Mouse (Mus musculus) hindbrain, postnatal 0 days (tissue): ENCODE data around the gene Olfr270. TPM values are rescaled to one million over a fixed set of nuclear protein-coding genes. Genes with fewer than 3 reads are reported as not detected.

Experiments
- ATAC-seq: fragments of 200-750 bp; cut with Nextera tagmentation; 2 replicates; pipeline ENCODE4 v1.8.0; 2017; ENCODE audit warnings: mild to moderate bottlenecking, moderate TSS enrichment, moderate library complexity
- DNase-seq: peaks from one replicate; pipeline ENCODE4 v3.0.0-alpha.2; 2015; ENCODE audit warnings: low spot score
- H3K27ac ChIP-seq: fragments of 300-500 bp; sonication (generic); 2 replicates; pipeline ENCODE4 v1.5.1; 2014; ENCODE audit warnings: mild to moderate bottlenecking
- H3K27me3 ChIP-seq: fragments of 300-500 bp; sonication (generic); 2 replicates; pipeline ENCODE4 v1.6.1; 2014; ENCODE audit warnings: low read length, mixed read lengths; ENCODE audit not compliant: insufficient read depth
- H3K36me3 ChIP-seq: fragments of 300-500 bp; sonication (generic); 2 replicates; pipeline ENCODE4 v1.6.1; 2014; ENCODE audit warnings: low read length, mixed read lengths; ENCODE audit not compliant: insufficient read depth
- H3K4me1 ChIP-seq: fragments of 300-500 bp; sonication (generic); 2 replicates; pipeline ENCODE4 v1.6.1; 2014; ENCODE audit warnings: antibody characterized with exemption, low read length, mixed read lengths; ENCODE audit not compliant: insufficient read depth
- H3K4me2 ChIP-seq: fragments of 300-500 bp; sonication (generic); 2 replicates; pipeline ENCODE4 v1.6.1; 2014; ENCODE audit warnings: low read depth, mild to moderate bottlenecking, low read length, moderate library complexity, mixed read lengths
- H3K4me3 ChIP-seq: fragments of 300-500 bp; sonication (generic); 2 replicates; pipeline ENCODE4 v1.5.1; 2014; ENCODE audit warnings: low read length
- H3K9ac ChIP-seq: fragments of 300-500 bp; sonication (generic); replicated peaks from 2 replicates; pipeline ENCODE4 v1.6.1; 2014; ENCODE audit warnings: mild to moderate bottlenecking, low read length, moderate library complexity, mixed read lengths
- H3K9me3 ChIP-seq: fragments of 300-500 bp; sonication (generic); 2 replicates; pipeline ENCODE4 v1.6.1; 2016; ENCODE audit warnings: low read length, mixed read lengths
- CTCF ChIP-seq: IDR thresholded peaks from 2 replicates; pipeline ENCODE4 v1.5.1; 2016; ENCODE audit warnings: antibody characterized with exemption, control low read depth, low read depth
- WGBS: fragments of 180-500 bp; shearing (Covaris S2); extraction: QIAGEN DNeasy Blood & Tissue Kit; methylation state at CpG from one replicate; pipeline ENCODE4 v1.1.7; 2014; 5-methylcytosine and 5-hydroxymethylcytosine counted together
- polyA plus RNA-seq: library from polyadenylated mRNA; unstranded; fragments of >200 nt; fragmentation: Nextera tagmentation; extraction: Ambion mirVana; gene quantifications from 2 replicates; pipeline ENCODE4 v1.2.1, GENCODE M21; 2015
- total RNA-seq: library from RNA; depleted of rRNA; stranded (reverse); fragments of >200 nt; gene quantifications from 2 replicates; pipeline ENCODE4 v1.2.3, GENCODE M21; 2014

Gene Olfr270
- total and polyA plus RNA-seq, 2 experiments from 2014 or later: not detected

GRCm38 (mm10) chr4:52958693-52959092 lies 5.7 kb upstream of the Olfr270 start:
- ATAC-seq: peak; percentile 70
- TF ChIP-seq CTCF: peak; percentile 72

GRCm38 (mm10) chr4:52985216-52985615 lies 20.9 kb downstream of the Olfr270 start:
- H3K36me3 ChIP-seq: no peaks in the 10 kb centered on the region
- peak; percentile 74 for DNase-seq
- WGBS: 77% methylated on average over 2 of the region's 2 CpGs
- no peaks in the 10 kb centered on the region for H3K9me3 ChIP-seq
- H3K27me3 ChIP-seq: no peaks in the 10 kb centered on the region
- no peak overlapping the region for H3K27ac ChIP-seq
- no peaks in the 10 kb centered on the region for H3K4me1 ChIP-seq
- no peak overlapping the region for H3K4me2 ChIP-seq
- peak; percentile 67; the same call in 1 of the 2 replicates for ATAC-seq
- peak; percentile 82 for TF ChIP-seq CTCF
- H3K9ac ChIP-seq: no peak overlapping the region
- H3K4me3 ChIP-seq: no peak overlapping the region

More at GRCm38 (mm10) chr4:52958693-52959092, 5.7 kb upstream of the Olfr270 start:
- Histone ChIP-seq H3K4me2 (no peak overlapping the region), H3K27ac (no peak overlapping the region), H3K27me3 (no peaks in the 10 kb centered on the region), H3K4me1 (no peaks in the 10 kb centered on the region), H3K9me3 (no peaks in the 10 kb centered on the region), H3K36me3 (no peaks in the 10 kb centered on the region), H3K4me3 (no peak overlapping the region), H3K9ac (no peak overlapping the region)
- DNase-seq: peak; percentile 80
- WGBS: 20% methylated on average over 4 of the region's 4 CpGs

- DNase-seq (no peak), ATAC-seq (no peak)
- Histone ChIP-seq H3K4me2 (no peak overlapping the region), H3K9ac (no peak overlapping the region), H3K27ac (no peak overlapping the region), H3K36me3 (no peaks in the 10 kb centered on the region), H3K27me3 (no peaks in the 10 kb centered on the region), H3K4me1 (no peaks in the 10 kb centered on the region), H3K4me3 (no peak overlapping the region), H3K9me3 (no peaks in the 10 kb centered on the region)
- TF ChIP-seq CTCF: no peak
- 80% methylated on average over 2 of the region's 2 CpGs for WGBS
Observed at GRCm38 (mm10) chr4:52986266-52986665, 21.9 kb downstream of the Olfr270 start.

GRCm38 (mm10) chr4:52989248-52989647 lies 24.9 kb downstream of the Olfr270 start, which contains the start of gene Nipsnap3a:
TSS of gene Nipsnap3a (plus strand) at chr4:52989272.
- H3K36me3 ChIP-seq: no peaks in the 10 kb centered on the region
- H3K27ac ChIP-seq: no peak within 1 kb of the TSS
- H3K4me2 ChIP-seq: peak within 1 kb of the TSS; percentile 29
- H3K4me1 ChIP-seq: no peaks in the 10 kb centered on the region
- H3K27me3 ChIP-seq: no peaks in the 10 kb centered on the region
- no peaks in the 10 kb centered on the region for H3K9me3 ChIP-seq
- 33% methylated on average over 12 of the region's 12 CpGs for whole genome bisulfite sequencing
- H3K9ac ChIP-seq: no peak within 1 kb of the TSS
- no peak for DNase-seq
- TF ChIP-seq CTCF: no peak
- no peak within 1 kb of the TSS for H3K4me3 ChIP-seq
- ATAC-seq: no peak

DNA sequence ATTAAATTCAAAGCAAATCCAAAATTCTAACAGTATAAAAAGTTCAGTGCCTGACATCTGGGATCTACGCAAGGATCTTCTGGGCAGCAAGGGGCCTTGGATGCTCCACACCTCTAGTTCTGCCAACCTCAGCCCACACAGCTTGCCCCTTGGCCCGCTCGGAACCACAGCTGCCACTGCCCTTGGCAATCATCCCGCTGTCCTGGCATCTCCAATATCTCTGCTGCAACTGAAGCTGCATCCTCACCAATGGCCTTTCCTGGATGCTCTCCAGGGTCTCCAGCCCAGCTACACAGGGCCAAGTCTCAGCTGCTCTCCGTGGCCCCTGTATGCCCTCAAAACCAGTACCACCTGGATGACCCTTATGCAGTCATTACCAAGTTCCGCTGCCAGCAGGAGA lies 35.1 kb downstream of the Olfr270 start:
- ATAC-seq (peak; percentile 35; the same call in 1 of the 2 replicates), DNase-seq (peak; percentile 37)
- H3K9me3 ChIP-seq: no peaks in the 10 kb centered on the region
- H3K4me2 ChIP-seq: no peak overlapping the region
- no peak for TF ChIP-seq CTCF
- WGBS: 77% methylated on average over 6 of the region's 6 CpGs
- no peak overlapping the region for H3K27ac ChIP-seq
- H3K27me3 ChIP-seq: no peaks in the 10 kb centered on the region
- no peak overlapping the region for H3K9ac ChIP-seq
- H3K36me3 ChIP-seq: no peaks in the 10 kb centered on the region
- no peaks in the 10 kb centered on the region for H3K4me1 ChIP-seq
- H3K4me3 ChIP-seq: no peak overlapping the region

DNA sequence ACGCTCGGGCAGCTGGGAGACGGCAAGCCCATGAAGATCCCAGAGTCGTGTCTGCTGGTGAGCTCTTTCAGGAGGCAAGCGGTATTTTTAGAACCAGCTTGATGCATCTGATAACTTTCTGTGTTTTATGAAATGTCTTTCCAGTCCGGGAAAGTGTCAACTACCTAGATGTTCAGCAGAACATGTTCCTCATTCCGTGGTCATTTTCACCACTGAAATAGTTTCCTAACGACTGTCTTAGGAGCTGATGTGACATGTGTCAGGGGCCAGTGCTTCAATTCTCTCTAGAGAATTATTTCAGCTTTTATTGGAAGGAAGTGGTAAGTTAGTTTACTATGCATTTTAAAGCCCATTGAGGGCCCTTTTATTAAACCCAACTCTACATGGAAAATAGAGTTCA lies 35.8 kb downstream of the Olfr270 start:
- Histone ChIP-seq H3K36me3 (no peaks in the 10 kb centered on the region), H3K27me3 (no peaks in the 10 kb centered on the region), H3K27ac (no peak overlapping the region), H3K4me2 (no peak overlapping the region), H3K9me3 (no peaks in the 10 kb centered on the region), H3K4me1 (no peaks in the 10 kb centered on the region), H3K9ac (no peak overlapping the region), H3K4me3 (no peak overlapping the region)
- no peak for DNase-seq
- no peak for TF ChIP-seq CTCF
- ATAC-seq: no peak
- WGBS: 79% methylated on average over 8 of the region's 8 CpGs

DNA sequence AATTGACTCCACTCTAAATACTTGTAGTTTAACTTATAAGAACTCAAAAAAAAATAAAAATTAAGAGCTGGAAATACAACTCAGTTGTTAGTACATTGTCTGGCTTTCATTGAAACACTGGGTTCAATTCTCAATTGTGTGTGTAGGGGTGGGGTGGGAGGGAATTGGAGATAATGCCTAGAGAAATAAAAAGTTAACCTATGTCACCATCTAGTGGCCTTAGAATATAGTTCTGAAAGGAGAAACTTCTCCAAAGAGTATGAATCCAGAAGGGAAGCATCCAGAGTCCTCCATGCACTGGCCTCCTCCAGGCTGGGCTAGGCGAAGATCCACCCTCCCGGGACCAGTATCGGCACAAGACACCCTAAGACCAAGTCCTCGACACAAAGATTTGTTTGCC lies 44.8 kb downstream of the Olfr270 start:
- peak; percentile 73 for DNase-seq

More for the DNA sequence above, 44.8 kb downstream of the Olfr270 start:
- no peaks in the 10 kb centered on the region for H3K9me3 ChIP-seq
- TF ChIP-seq CTCF: peak; percentile 41
- no peak overlapping the region for H3K9ac ChIP-seq
- 68% methylated on average over 4 of the region's 4 CpGs for WGBS
- no peak overlapping the region for H3K4me2 ChIP-seq
- no peak overlapping the region for H3K4me3 ChIP-seq
- no peaks in the 10 kb centered on the region for H3K36me3 ChIP-seq
- H3K27me3 ChIP-seq: no peaks in the 10 kb centered on the region
- no peaks in the 10 kb centered on the region for H3K4me1 ChIP-seq
- ATAC-seq: no peak
- no peak overlapping the region for H3K27ac ChIP-seq
